Mouse (Mus musculus): ENCODE results near the gene B4galt4.

DNA sequence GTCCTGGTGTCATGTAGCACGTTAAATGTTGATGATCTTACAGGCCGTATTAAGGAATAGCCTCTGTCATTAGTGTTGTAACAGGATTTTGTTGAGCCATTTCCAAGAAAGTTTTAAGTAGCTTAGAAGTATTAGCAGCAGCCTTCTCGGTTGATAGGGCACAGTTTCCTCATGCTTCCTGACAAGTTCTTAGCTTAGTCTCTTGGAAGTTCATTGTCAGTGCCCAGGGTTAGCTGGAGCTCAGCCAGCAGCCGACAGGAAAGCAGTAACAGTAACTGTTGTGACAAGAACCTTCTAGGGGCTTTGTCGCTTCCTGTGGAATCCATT lies 14.1 kb downstream of the B4galt4 start:
- TF ChIP-seq POLR2A (IDR thresholded peaks at IDR 0.05; ENCODE audit: control insufficient read depth, extremely low read depth, insufficient read depth, low read length, poor library complexity): no peak
- TF ChIP-seq CTCF (IDR thresholded peaks at IDR 0.05; ENCODE audit: borderline replicate concordance, control insufficient read depth, extremely low read depth, insufficient read depth, low read length, poor library complexity): no peak

Measured in thymus, adult 2 months (tissue).